Mouse (Mus musculus): ENCODE measurements around the gene Znrf4. TPM values are rescaled to one million over a fixed set of nuclear protein-coding genes. Genes with fewer than 3 reads are reported as not detected.
A peak's percentile ranks its signal among the peaks of the same experiment; 100 is the strongest.

Znrf4 gene
- polyA plus RNA-seq, 1 experiment from 2014 or later: not detected

- Histone ChIP-seq H3K4me2 (peak overlapping the region; percentile 54), H3K9me3 (ENCODE audit: low read depth, low read length) (no peaks in the 10 kb centered on the region), H3K36me3 (ENCODE audit: insufficient read depth) (no peaks in the 10 kb centered on the region), H3K27me3 (ENCODE audit: insufficient read depth, low read length) (peaks cover 48% of the 10 kb centered on the region), H3K27ac (ENCODE audit: low read depth) (no peak overlapping the region), H3K4me1 (ENCODE audit: insufficient read depth) (no peaks in the 10 kb centered on the region; the same call in 1 of the 2 replicates), H3K4me3 (ENCODE audit: low read depth, low read length) (peak overlapping the region; percentile 22), H3K9ac (no peak overlapping the region)
- no peak for ATAC-seq (ENCODE audit: insufficient read depth)
- no peak for TF ChIP-seq CTCF (IDR thresholded peaks at IDR 0.05; ENCODE audit: low read depth)
- peak; percentile 59 for DNase-seq
- WGBS: 6% methylated on average over 53 of the region's 60 CpGs
Observed at GRCm38 (mm10) chr17:56510970-56511706, 1.1 kb downstream of the Znrf4 start.

- ATAC-seq (ENCODE audit: insufficient read depth): no peak
- Histone ChIP-seq H3K4me1 (ENCODE audit: insufficient read depth) (no peaks in the 10 kb centered on the region; the same call in 1 of the 2 replicates), H3K27me3 (ENCODE audit: insufficient read depth, low read length) (peaks cover 48% of the 10 kb centered on the region), H3K36me3 (ENCODE audit: insufficient read depth) (no peaks in the 10 kb centered on the region), H3K4me2 (peak overlapping the region; percentile 54; the same call in 1 of the 2 replicates), H3K4me3 (ENCODE audit: low read depth, low read length) (peak overlapping the region; percentile 22), H3K27ac (ENCODE audit: low read depth) (no peak overlapping the region), H3K9ac (no peak overlapping the region), H3K9me3 (ENCODE audit: low read depth, low read length) (no peaks in the 10 kb centered on the region)
- DNase-seq: no peak
- no peak for TF ChIP-seq CTCF (IDR thresholded peaks at IDR 0.05; ENCODE audit: low read depth)
- WGBS: 24% methylated on average over 27 of the region's 27 CpGs
Observed at GRCm38 (mm10) chr17:56510473-56510969, 1.7 kb downstream of the Znrf4 start.

GRCm38 (mm10) chr17:56509707-56510472, 2.3 kb downstream of the Znrf4 start:
- DNase-seq (peak; percentile 47), ATAC-seq (ENCODE audit: insufficient read depth) (no peak)
- WGBS: 8% methylated on average over 33 of the region's 37 CpGs
- Histone ChIP-seq H3K9ac (no peak overlapping the region), H3K4me1 (ENCODE audit: insufficient read depth) (no peaks in the 10 kb centered on the region), H3K4me2 (peak overlapping the region; percentile 33; the same call in 1 of the 2 replicates), H3K4me3 (ENCODE audit: low read depth, low read length) (peak overlapping the region; percentile 9; the same call in 1 of the 2 replicates), H3K9me3 (ENCODE audit: low read depth, low read length) (no peaks in the 10 kb centered on the region), H3K36me3 (ENCODE audit: insufficient read depth) (no peaks in the 10 kb centered on the region), H3K27me3 (ENCODE audit: insufficient read depth, low read length) (peaks cover 48% of the 10 kb centered on the region), H3K27ac (ENCODE audit: low read depth) (no peak overlapping the region)
- TF ChIP-seq CTCF (IDR thresholded peaks at IDR 0.05; ENCODE audit: low read depth): no peak

- Histone ChIP-seq H3K36me3 (ENCODE audit: insufficient read depth) (no peaks in the 10 kb centered on the region), H3K27me3 (ENCODE audit: insufficient read depth, low read length) (peaks cover 48% of the 10 kb centered on the region), H3K4me3 (ENCODE audit: low read depth, low read length) (no peak overlapping the region), H3K9ac (no peak overlapping the region), H3K4me2 (peak overlapping the region; percentile 33; the same call in 1 of the 2 replicates), H3K4me1 (ENCODE audit: insufficient read depth) (no peaks in the 10 kb centered on the region), H3K27ac (ENCODE audit: low read depth) (no peak overlapping the region), H3K9me3 (ENCODE audit: low read depth, low read length) (no peaks in the 10 kb centered on the region)
- WGBS: 40% methylated on average over 10 of the region's 10 CpGs
- no peak for TF ChIP-seq CTCF (IDR thresholded peaks at IDR 0.05; ENCODE audit: low read depth)
- DNase-seq: no peak
- ATAC-seq (ENCODE audit: insufficient read depth): no peak
Observed at GRCm38 (mm10) chr17:56509021-56509640, 3.1 kb downstream of the Znrf4 start.

- no peak for TF ChIP-seq CTCF (IDR thresholded peaks at IDR 0.05; ENCODE audit: low read depth)
- WGBS: under 1% methylated on average over 42 of the region's 42 CpGs
- Histone ChIP-seq H3K9me3 (ENCODE audit: low read depth, low read length) (no peaks in the 10 kb centered on the region), H3K4me2 (peak overlapping the region; percentile 90), H3K4me3 (ENCODE audit: low read depth, low read length) (peak overlapping the region; percentile 56), H3K4me1 (ENCODE audit: insufficient read depth) (no peaks in the 10 kb centered on the region), H3K27me3 (ENCODE audit: insufficient read depth, low read length) (peaks cover 40% of the 10 kb centered on the region), H3K36me3 (ENCODE audit: insufficient read depth) (no peaks in the 10 kb centered on the region), H3K27ac (ENCODE audit: low read depth) (peak overlapping the region; percentile 69), H3K9ac (peak overlapping the region; percentile 71)
- ATAC-seq (ENCODE audit: insufficient read depth) (peak; percentile 96), DNase-seq (peak; percentile 99)
Observed at GRCm38 (mm10) chr17:56507161-56508068, 4.8 kb downstream of the Znrf4 start.

GRCm38 (mm10) chr17:56506417-56507065, 5.7 kb downstream of the Znrf4 start:
- Histone ChIP-seq H3K36me3 (ENCODE audit: insufficient read depth) (no peaks in the 10 kb centered on the region), H3K4me3 (ENCODE audit: low read depth, low read length) (peak overlapping the region; percentile 56), H3K27me3 (ENCODE audit: insufficient read depth, low read length) (peaks cover 31% of the 10 kb centered on the region), H3K27ac (ENCODE audit: low read depth) (no peak overlapping the region), H3K9ac (peak overlapping the region; percentile 71), H3K9me3 (ENCODE audit: low read depth, low read length) (no peaks in the 10 kb centered on the region), H3K4me1 (ENCODE audit: insufficient read depth) (no peaks in the 10 kb centered on the region), H3K4me2 (peak overlapping the region; percentile 90)
- no peak for TF ChIP-seq CTCF (IDR thresholded peaks at IDR 0.05; ENCODE audit: low read depth)
- WGBS: 54% methylated on average over 15 of the region's 15 CpGs
- ATAC-seq (ENCODE audit: insufficient read depth) (no peak), DNase-seq (no peak)
